Mouse (Mus musculus) liver, adult 2 months (tissue): ENCODE results near the gene Ccdc81.

Source experiments
- CTCF ChIP-seq: fragments of 200-500 bp; IDR thresholded peaks from 2 replicates; pipeline ENCODE4 v1.5.1; 2011; ENCODE audit warnings: low read depth, low read length, control low read depth
- POLR2A ChIP-seq: fragments of 200-500 bp; IDR thresholded peaks from 2 replicates; pipeline ENCODE4 v1.6.1; 2011; ENCODE audit warnings: low read length, control low read depth; ENCODE audit not compliant: insufficient read depth; ENCODE audit errors: extremely low read depth

DNA sequence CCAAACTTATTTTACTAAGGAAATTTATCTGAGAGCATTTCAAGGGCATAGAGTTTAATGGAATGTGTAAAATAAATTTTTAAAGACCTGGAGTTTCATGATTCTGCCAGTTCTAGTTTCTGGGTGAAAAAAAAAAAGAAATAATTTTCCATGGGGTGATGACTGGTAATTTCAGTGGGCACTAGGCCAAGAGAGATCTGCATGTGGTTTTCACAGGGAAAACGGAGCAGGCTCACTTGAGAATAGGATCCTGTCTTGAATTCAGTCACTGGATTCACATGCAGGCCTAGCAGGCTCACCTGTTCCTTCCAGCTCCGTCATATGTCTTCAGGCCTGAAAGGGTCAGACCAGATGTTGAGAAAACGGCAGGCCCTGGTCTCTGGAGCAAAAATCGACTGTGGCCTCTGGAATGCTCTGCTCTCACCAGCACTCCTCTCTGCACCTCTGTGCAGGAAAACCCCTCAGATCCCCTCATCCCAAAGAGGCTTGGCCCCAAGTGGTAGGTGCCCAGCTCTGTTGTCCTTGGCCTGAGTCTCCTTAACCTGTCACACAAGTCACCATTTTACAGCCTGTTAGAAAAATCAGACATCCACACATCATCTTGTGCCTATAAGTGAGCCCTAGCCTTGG lies 74.9 kb downstream of the Ccdc81 start:
- TF ChIP-seq CTCF (no peak), POLR2A (no peak)
